Mouse (Mus musculus): ENCODE results near the gene Acat2. TPM values are rescaled to one million over a fixed set of nuclear protein-coding genes. Genes with fewer than 3 reads are reported as not detected.
"Not testable (repeated sequence)": the region's sequence is repeated elsewhere in the genome, so short reads cannot be mapped to it uniquely, and the experiment has no call there.

The Acat2 gene
- total RNA-seq (2014; rRNA removed; ENCODE audit: low replicate concordance) = 14.3 and 16.1 TPM in 2 replicates
- polyA plus RNA-seq (2015; fragmentation: Nextera tagmentation; extraction: Ambion mirVana) = 13.3 and 14.8 TPM in 2 replicates

DNA sequence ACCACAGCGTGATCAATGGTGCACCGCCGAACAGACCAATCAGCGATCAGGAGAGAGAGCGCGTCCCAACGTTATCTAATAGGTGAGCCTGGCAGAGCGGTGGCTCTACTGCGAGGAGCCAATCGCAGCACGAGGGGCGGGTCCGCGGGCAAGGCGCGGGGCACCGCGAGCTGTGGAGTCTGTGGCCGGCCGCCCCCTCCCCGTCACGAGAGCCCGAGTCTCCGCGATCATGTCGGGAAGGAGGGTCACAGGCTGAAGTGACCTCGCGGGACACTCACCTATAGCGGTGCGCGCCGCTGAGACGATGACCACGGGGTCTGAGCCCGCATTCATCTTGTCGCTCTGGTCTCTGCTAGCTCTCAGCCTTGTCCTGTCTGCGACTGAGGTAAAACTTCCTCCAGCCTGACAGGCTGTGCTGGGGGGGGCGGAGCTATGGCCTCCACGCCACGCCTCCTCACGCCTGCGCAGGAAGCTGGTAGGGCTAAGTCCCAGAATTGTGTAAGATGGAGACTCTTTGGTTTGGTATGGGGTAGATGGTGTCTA is at the start of gene Acat2:
Gene Acat2, minus strand, starts transcription at position 417 of the 543 bp plus-strand sequence.
- peak within 1 kb of the TSS; percentile 73 for H3K4me3 ChIP-seq (ENCODE audit: low read depth, low read length)
- peak within 1 kb of the TSS; percentile 69 for H3K4me2 ChIP-seq (ENCODE audit: low read depth, low read length)
- H3K4me1 ChIP-seq (ENCODE audit: control insufficient read depth, insufficient read depth) = peaks cover 6% of the 10 kb centered on the region; the same call in 1 of the 2 replicates
- no peaks in the 10 kb centered on the region for H3K36me3 ChIP-seq (replicated peaks; ENCODE audit: control insufficient read depth, insufficient read depth, low read length)
- H3K9me3 ChIP-seq (replicated peaks; ENCODE audit: control insufficient read depth, low read length) = no peaks in the 10 kb centered on the region
- DNase-seq (ENCODE audit: low spot score) (peak; percentile 88), ATAC-seq (ENCODE audit: insufficient read depth, low read depth) (peak; percentile 98)
- TF ChIP-seq EP300 (IDR thresholded peaks at IDR 0.05; ENCODE audit: low read depth) (no peak), CTCF (IDR thresholded peaks at IDR 0.05; ENCODE audit: low read depth) (no peak)
- H3K27ac ChIP-seq (ENCODE audit: low read depth) = peak within 1 kb of the TSS; percentile 75
- no peaks in the 10 kb centered on the region for H3K27me3 ChIP-seq (ENCODE audit: control insufficient read depth, insufficient read depth, low read length)
- peak within 1 kb of the TSS; percentile 12; the same call in 1 of the 2 replicates for H3K9ac ChIP-seq (replicated peaks; ENCODE audit: low read depth, low read length)
- under 1% methylated on average over 40 of the region's 42 CpGs for WGBS

GRCm38 (mm10) chr17:13009887-13010286 is 49.3 kb upstream of the Acat2 start:
- WGBS = 28% methylated on average over 3 of the region's 3 CpGs
- no peak for ATAC-seq (ENCODE audit: insufficient read depth, low read depth)
- Histone ChIP-seq H3K27me3 (ENCODE audit: control insufficient read depth, insufficient read depth, low read length) (no peaks in the 10 kb centered on the region), H3K36me3 (replicated peaks; ENCODE audit: control insufficient read depth, insufficient read depth, low read length) (peaks cover 46% of the 10 kb centered on the region), H3K27ac (ENCODE audit: low read depth) (no peak overlapping the region), H3K4me3 (ENCODE audit: low read depth, low read length) (no peak overlapping the region), H3K9ac (replicated peaks; ENCODE audit: low read depth, low read length) (no peak overlapping the region), H3K4me2 (ENCODE audit: low read depth, low read length) (peak overlapping the region; percentile 91), H3K4me1 (ENCODE audit: control insufficient read depth, insufficient read depth) (peaks cover 5% of the 10 kb centered on the region; the same call in 1 of the 2 replicates), H3K9me3 (replicated peaks; ENCODE audit: control insufficient read depth, low read length) (no peaks in the 10 kb centered on the region)
- peak; percentile 80 for DNase-seq (ENCODE audit: low spot score)
- TF ChIP-seq EP300 (IDR thresholded peaks at IDR 0.05; ENCODE audit: low read depth) (no peak), CTCF (IDR thresholded peaks at IDR 0.05; ENCODE audit: low read depth) (peak; percentile 44)

GRCm38 (mm10) chr17:13008528-13008927 is 48.0 kb upstream of the Acat2 start:
- no peaks in the 10 kb centered on the region for H3K9me3 ChIP-seq (replicated peaks; ENCODE audit: control insufficient read depth, low read length)
- H3K27me3 ChIP-seq (ENCODE audit: control insufficient read depth, insufficient read depth, low read length) = no peaks in the 10 kb centered on the region
- TF ChIP-seq CTCF (IDR thresholded peaks at IDR 0.05; ENCODE audit: low read depth) (no peak), EP300 (IDR thresholded peaks at IDR 0.05; ENCODE audit: low read depth) (no peak)
- H3K4me2 ChIP-seq (ENCODE audit: low read depth, low read length) = peak overlapping the region; percentile 91
- peak overlapping the region; percentile 97 for H3K27ac ChIP-seq (ENCODE audit: low read depth)
- H3K36me3 ChIP-seq (replicated peaks; ENCODE audit: control insufficient read depth, insufficient read depth, low read length) = peaks cover 33% of the 10 kb centered on the region
- ATAC-seq (ENCODE audit: insufficient read depth, low read depth) = no peak
- H3K4me3 ChIP-seq (ENCODE audit: low read depth, low read length) = peak overlapping the region; percentile 81
- DNase-seq (ENCODE audit: low spot score) = peak; percentile 31
- peak overlapping the region; percentile 83 for H3K9ac ChIP-seq (replicated peaks; ENCODE audit: low read depth, low read length)
- peaks cover 5% of the 10 kb centered on the region; the same call in 1 of the 2 replicates for H3K4me1 ChIP-seq (ENCODE audit: control insufficient read depth, insufficient read depth)
- WGBS = 2% methylated on average over 10 of the region's 10 CpGs

- Histone ChIP-seq H3K9ac (replicated peaks; ENCODE audit: low read depth, low read length) (peak overlapping the region; percentile 83), H3K4me3 (ENCODE audit: low read depth, low read length) (peak overlapping the region; percentile 81), H3K36me3 (replicated peaks; ENCODE audit: control insufficient read depth, insufficient read depth, low read length) (peaks cover 26% of the 10 kb centered on the region), H3K27me3 (ENCODE audit: control insufficient read depth, insufficient read depth, low read length) (no peaks in the 10 kb centered on the region), H3K4me1 (ENCODE audit: control insufficient read depth, insufficient read depth) (peaks cover 5% of the 10 kb centered on the region; the same call in 1 of the 2 replicates), H3K9me3 (replicated peaks; ENCODE audit: control insufficient read depth, low read length) (no peaks in the 10 kb centered on the region), H3K4me2 (ENCODE audit: low read depth, low read length) (peak overlapping the region; percentile 91), H3K27ac (ENCODE audit: low read depth) (peak overlapping the region; percentile 97)
- DNase-seq (ENCODE audit: low spot score) (peak; percentile 98), ATAC-seq (ENCODE audit: insufficient read depth, low read depth) (peak; percentile 98)
- TF ChIP-seq EP300 (IDR thresholded peaks at IDR 0.05; ENCODE audit: low read depth) = peak; percentile 82; the same call in 1 of the 2 replicates
- TF ChIP-seq CTCF (IDR thresholded peaks at IDR 0.05; ENCODE audit: low read depth) = no peak
- WGBS = under 1% methylated on average over 71 of the region's 76 CpGs
Observed at GRCm38 (mm10) chr17:13007730-13008425, 47.3 kb upstream of the Acat2 start.

DNA sequence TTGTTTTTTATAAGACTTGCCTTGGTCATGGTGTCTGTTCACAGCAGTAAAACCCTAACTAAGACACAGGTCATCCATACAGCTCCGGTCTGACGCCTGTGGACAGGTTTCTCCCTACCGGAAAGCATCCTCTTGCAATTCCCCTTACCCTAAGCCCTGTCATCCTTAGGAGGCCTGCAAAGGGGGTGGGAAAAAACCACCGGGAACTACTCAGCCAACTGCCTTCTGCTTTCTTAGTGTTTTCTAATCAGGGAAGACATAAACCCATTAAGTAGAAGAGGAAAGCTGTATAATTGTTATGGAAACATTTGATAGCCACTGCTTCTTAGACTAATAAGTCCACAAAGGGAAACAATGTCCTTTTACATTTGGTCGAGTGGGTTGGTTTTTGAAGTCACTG is 46.4 kb upstream of the Acat2 start:
- TF ChIP-seq CTCF (IDR thresholded peaks at IDR 0.05; ENCODE audit: low read depth) (no peak), EP300 (IDR thresholded peaks at IDR 0.05; ENCODE audit: low read depth) (no peak)
- Histone ChIP-seq H3K36me3 (replicated peaks; ENCODE audit: control insufficient read depth, insufficient read depth, low read length) (peaks cover 18% of the 10 kb centered on the region), H3K4me1 (ENCODE audit: control insufficient read depth, insufficient read depth) (peaks cover 5% of the 10 kb centered on the region; the same call in 1 of the 2 replicates), H3K27ac (ENCODE audit: low read depth) (peak overlapping the region; percentile 97), H3K9me3 (replicated peaks; ENCODE audit: control insufficient read depth, low read length) (no peaks in the 10 kb centered on the region), H3K4me3 (ENCODE audit: low read depth, low read length) (peak overlapping the region; percentile 81), H3K4me2 (ENCODE audit: low read depth, low read length) (peak overlapping the region; percentile 91), H3K9ac (replicated peaks; ENCODE audit: low read depth, low read length) (0 out of 2 replicates have a peak overlapping the region, but pooled peaks have one; percentile 83), H3K27me3 (ENCODE audit: control insufficient read depth, insufficient read depth, low read length) (no peaks in the 10 kb centered on the region)
- no peak for ATAC-seq (ENCODE audit: insufficient read depth, low read depth)
- WGBS = 49% methylated on average over 5 of the region's 5 CpGs
- DNase-seq (ENCODE audit: low spot score) = no peak

GRCm38 (mm10) chr17:13006546-13006945 is 46.0 kb upstream of the Acat2 start, which contains the start of gene Sod2:
Gene Sod2, plus strand, starts transcription at chr17:13006846.
- Histone ChIP-seq H3K36me3 (replicated peaks; ENCODE audit: control insufficient read depth, insufficient read depth, low read length) (peaks cover 13% of the 10 kb centered on the region; the same call in 1 of the 2 replicates), H3K9ac (replicated peaks; ENCODE audit: low read depth, low read length) (peak within 1 kb of the TSS; percentile 83), H3K27ac (ENCODE audit: low read depth) (peak within 1 kb of the TSS; percentile 97), H3K4me3 (ENCODE audit: low read depth, low read length) (peak within 1 kb of the TSS; percentile 81), H3K4me2 (ENCODE audit: low read depth, low read length) (peak within 1 kb of the TSS; percentile 91)
- 88% methylated on average over 2 of the region's 2 CpGs for WGBS
- not testable (repeated sequence) for H3K27me3 ChIP-seq (ENCODE audit: control insufficient read depth, insufficient read depth, low read length); H3K9me3 ChIP-seq (replicated peaks; ENCODE audit: control insufficient read depth, low read length); DNase-seq (ENCODE audit: low spot score); H3K4me1 ChIP-seq (ENCODE audit: control insufficient read depth, insufficient read depth); ATAC-seq (ENCODE audit: insufficient read depth, low read depth)

DNA sequence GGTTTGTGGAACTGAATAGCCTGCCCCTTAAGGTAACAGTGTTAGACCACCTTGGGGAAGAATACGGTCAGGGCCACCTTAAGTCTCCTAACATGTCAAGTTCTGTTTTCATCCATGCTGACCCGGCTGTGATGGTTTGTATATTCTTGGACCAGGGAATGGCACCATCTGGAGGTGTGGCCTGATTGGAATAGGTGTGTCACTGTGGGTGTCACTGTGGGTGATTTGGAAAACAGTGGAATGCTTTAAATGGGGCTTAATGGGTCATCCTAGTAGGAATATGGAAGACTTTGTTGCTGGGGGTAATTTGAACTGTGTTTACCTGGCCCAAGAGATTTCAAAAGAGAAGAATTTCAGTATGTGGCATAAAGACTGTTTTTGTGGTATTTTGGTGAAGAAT is 43.9 kb upstream of the Acat2 start:
- H3K27ac ChIP-seq (ENCODE audit: low read depth); H3K4me1 ChIP-seq (ENCODE audit: control insufficient read depth, insufficient read depth); DNase-seq (ENCODE audit: low spot score); H3K4me2 ChIP-seq (ENCODE audit: low read depth, low read length); H3K36me3 ChIP-seq (replicated peaks; ENCODE audit: control insufficient read depth, insufficient read depth, low read length); H3K27me3 ChIP-seq (ENCODE audit: control insufficient read depth, insufficient read depth, low read length); ATAC-seq (ENCODE audit: insufficient read depth, low read depth); H3K4me3 ChIP-seq (ENCODE audit: low read depth, low read length); H3K9ac ChIP-seq (replicated peaks; ENCODE audit: low read depth, low read length); H3K9me3 ChIP-seq (replicated peaks; ENCODE audit: control insufficient read depth, low read length): not testable (repeated sequence)
- 76% methylated on average over 2 of the region's 2 CpGs for WGBS

Data from heart, postnatal 0 days (tissue).